Mouse (Mus musculus): ENCODE results near the gene Nrip3. TPM values are rescaled to one million over a fixed set of nuclear protein-coding genes. Genes with fewer than 3 reads are reported as not detected.
A peak's percentile ranks its signal among the peaks of the same experiment; 100 is the strongest.

Gene Nrip3
- polyA plus RNA-seq, 1 experiment from 2014 or later = not detected

DNA sequence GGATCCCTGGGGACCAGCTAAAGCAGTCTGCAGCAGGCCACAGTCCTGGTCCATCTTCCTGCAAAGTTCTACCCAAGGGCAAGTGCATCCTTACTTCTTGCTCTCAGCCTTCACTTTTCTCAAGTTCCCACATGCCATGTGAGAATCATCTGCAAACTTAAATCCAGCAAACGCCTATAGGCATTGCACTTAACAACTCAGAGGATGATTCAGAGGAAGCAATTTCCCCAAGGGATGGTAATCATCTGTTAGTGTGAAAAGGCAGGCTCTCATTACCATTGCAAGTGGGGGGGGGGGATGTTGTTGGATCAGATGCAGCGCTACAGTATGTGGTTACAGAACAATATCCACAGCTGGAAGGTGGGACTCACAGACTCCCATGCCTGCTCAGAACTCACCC lies 12.7 kb upstream of the Nrip3 start:
- no peaks in the 10 kb centered on the region for H3K36me3 ChIP-seq (ENCODE audit: inconsistent target)
- 81% methylated on average over 2 of the region's 2 CpGs for WGBS (ENCODE audit: missing documents)
- H3K27ac ChIP-seq = no peak overlapping the region
- H3K79me2 ChIP-seq (ENCODE audit: inconsistent target) = no peaks in the 10 kb centered on the region
- no peak overlapping the region for H3K4me3 ChIP-seq (ENCODE audit: inconsistent target)

DNA sequence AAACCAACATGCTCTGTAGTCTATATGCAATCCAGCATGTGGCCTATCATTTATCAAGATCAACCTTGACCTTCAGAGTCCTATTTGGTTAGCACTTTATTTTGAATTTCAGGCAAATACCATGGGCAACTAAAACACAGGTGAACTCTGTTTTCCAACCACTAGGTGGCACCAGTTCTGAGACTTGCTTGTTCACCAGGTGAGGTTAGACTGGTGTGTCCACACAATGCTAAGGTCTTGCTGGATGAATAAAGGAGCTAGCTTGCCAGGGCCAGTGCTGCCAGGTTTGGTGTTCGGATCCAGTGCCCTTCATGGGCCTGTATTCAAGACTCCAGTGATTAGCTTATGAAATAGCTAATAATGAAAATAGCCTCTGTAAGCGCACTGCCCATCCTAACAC lies 10.9 kb upstream of the Nrip3 start:
- Histone ChIP-seq H3K36me3 (ENCODE audit: inconsistent target) (no peaks in the 10 kb centered on the region), H3K27ac (no peak overlapping the region), H3K79me2 (ENCODE audit: inconsistent target) (no peaks in the 10 kb centered on the region), H3K4me3 (ENCODE audit: inconsistent target) (no peak overlapping the region)
- 75% methylated on average over 2 of the region's 2 CpGs for WGBS (ENCODE audit: missing documents)

- H3K79me2 ChIP-seq (ENCODE audit: inconsistent target) = no peaks in the 10 kb centered on the region
- H3K27ac ChIP-seq = no peak overlapping the region
- no peak overlapping the region for H3K4me3 ChIP-seq (ENCODE audit: inconsistent target)
- 83% methylated on average over 3 of the region's 3 CpGs for WGBS (ENCODE audit: missing documents)
- no peaks in the 10 kb centered on the region for H3K36me3 ChIP-seq (ENCODE audit: inconsistent target)
Measured at GRCm38 (mm10) chr7:109790818-109791217, 9.0 kb upstream of the Nrip3 start.

GRCm38 (mm10) chr7:109787860-109788259 lies 6.0 kb upstream of the Nrip3 start:
- H3K36me3 ChIP-seq (ENCODE audit: inconsistent target) = no peaks in the 10 kb centered on the region
- H3K4me3 ChIP-seq (ENCODE audit: inconsistent target) = no peak overlapping the region
- H3K27ac ChIP-seq = no peak overlapping the region
- 31% methylated on average over 2 of the region's 2 CpGs for WGBS (ENCODE audit: missing documents)
- H3K79me2 ChIP-seq (ENCODE audit: inconsistent target) = no peaks in the 10 kb centered on the region

- WGBS (ENCODE audit: missing documents) = 68% methylated on average over 7 of the region's 7 CpGs
- Histone ChIP-seq H3K79me2 (ENCODE audit: inconsistent target) (no peaks in the 10 kb centered on the region), H3K27ac (no peak overlapping the region), H3K4me3 (ENCODE audit: inconsistent target) (no peak overlapping the region), H3K36me3 (ENCODE audit: inconsistent target) (no peaks in the 10 kb centered on the region)
Measured at GRCm38 (mm10) chr7:109783281-109783680, 1.5 kb upstream of the Nrip3 start.

GRCm38 (mm10) chr7:109781087-109781469 lies 747 bp downstream of the Nrip3 start:
- Histone ChIP-seq H3K27ac (no peak overlapping the region), H3K79me2 (ENCODE audit: inconsistent target) (no peaks in the 10 kb centered on the region), H3K4me3 (ENCODE audit: inconsistent target) (no peak overlapping the region), H3K36me3 (ENCODE audit: inconsistent target) (no peaks in the 10 kb centered on the region)
- WGBS (ENCODE audit: missing documents) = 1% methylated on average over 24 of the region's 24 CpGs

- H3K4me3 ChIP-seq (ENCODE audit: inconsistent target) = no peak overlapping the region
- H3K27ac ChIP-seq = no peak overlapping the region
- no peaks in the 10 kb centered on the region for H3K79me2 ChIP-seq (ENCODE audit: inconsistent target)
- H3K36me3 ChIP-seq (ENCODE audit: inconsistent target) = no peaks in the 10 kb centered on the region
Measured at GRCm38 (mm10) chr7:109772251-109772650, 9.6 kb downstream of the Nrip3 start.

GRCm38 (mm10) chr7:109768699-109769383 lies 13.0 kb downstream of the Nrip3 start:
- H3K27ac ChIP-seq = no peak overlapping the region
- H3K79me2 ChIP-seq (ENCODE audit: inconsistent target) = no peaks in the 10 kb centered on the region
- H3K4me3 ChIP-seq (ENCODE audit: inconsistent target) = no peak overlapping the region
- WGBS (ENCODE audit: missing documents) = 11% methylated on average over 2 of the region's 2 CpGs
- no peaks in the 10 kb centered on the region for H3K36me3 ChIP-seq (ENCODE audit: inconsistent target)

GRCm38 (mm10) chr7:109767575-109768350 lies 14.1 kb downstream of the Nrip3 start:
- no peaks in the 10 kb centered on the region for H3K36me3 ChIP-seq (ENCODE audit: inconsistent target)
- no peaks in the 10 kb centered on the region for H3K79me2 ChIP-seq (ENCODE audit: inconsistent target)
- WGBS (ENCODE audit: missing documents) = 83% methylated on average over 7 of the region's 7 CpGs
- no peak overlapping the region for H3K27ac ChIP-seq
- no peak overlapping the region for H3K4me3 ChIP-seq (ENCODE audit: inconsistent target)

DNA sequence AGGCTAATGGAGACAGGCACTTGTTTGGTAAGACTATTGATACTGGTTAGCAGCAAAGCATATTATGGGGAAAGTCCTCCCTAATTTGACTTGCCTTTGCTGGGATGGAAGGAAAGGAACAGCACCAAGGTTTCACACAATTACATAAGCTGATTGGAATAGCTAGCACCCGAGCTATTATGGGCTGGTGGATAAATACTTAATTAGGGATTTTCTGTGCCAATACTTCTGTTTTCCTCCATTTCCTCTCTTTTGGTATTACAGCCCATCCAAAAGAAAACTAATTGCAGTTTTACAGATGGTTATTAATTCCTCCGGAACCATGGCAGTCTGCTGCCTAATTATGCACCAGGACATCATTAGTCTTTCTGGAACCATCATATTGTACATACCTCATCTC lies 17.8 kb downstream of the Nrip3 start:
- H3K27ac ChIP-seq = no peak overlapping the region
- no peaks in the 10 kb centered on the region for H3K79me2 ChIP-seq (ENCODE audit: inconsistent target)
- no peak overlapping the region for H3K4me3 ChIP-seq (ENCODE audit: inconsistent target)
- WGBS (ENCODE audit: missing documents) = 91% methylated on average over 2 of the region's 2 CpGs
- H3K36me3 ChIP-seq (ENCODE audit: inconsistent target) = no peaks in the 10 kb centered on the region

DNA sequence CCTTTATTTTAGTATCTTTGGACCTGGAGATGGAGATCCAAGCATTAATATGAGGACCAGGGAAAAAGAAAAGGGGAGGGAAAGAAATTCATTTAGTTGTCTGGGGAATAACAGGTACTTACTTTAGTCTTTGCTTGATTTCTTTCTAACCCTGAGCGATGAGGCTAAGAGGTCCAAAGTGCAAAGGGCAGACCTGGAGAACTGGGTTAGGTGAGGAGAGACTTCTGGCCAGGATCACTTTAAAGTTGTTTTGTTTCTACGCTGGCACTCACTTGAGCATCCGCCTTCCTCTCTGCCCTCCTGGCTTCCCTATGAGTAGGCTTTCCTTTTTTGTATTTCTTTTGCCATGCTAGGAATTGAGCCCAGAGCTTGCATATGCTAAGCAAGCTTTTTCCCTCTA lies 25.5 kb downstream of the Nrip3 start:
- WGBS (ENCODE audit: missing documents) = 95% methylated on average over 3 of the region's 3 CpGs
- no peak overlapping the region for H3K4me3 ChIP-seq (ENCODE audit: inconsistent target)
- H3K36me3 ChIP-seq (ENCODE audit: inconsistent target) = no peaks in the 10 kb centered on the region
- H3K27ac ChIP-seq = no peak overlapping the region
- peaks cover 19% of the 10 kb centered on the region for H3K79me2 ChIP-seq (ENCODE audit: inconsistent target)

DNA sequence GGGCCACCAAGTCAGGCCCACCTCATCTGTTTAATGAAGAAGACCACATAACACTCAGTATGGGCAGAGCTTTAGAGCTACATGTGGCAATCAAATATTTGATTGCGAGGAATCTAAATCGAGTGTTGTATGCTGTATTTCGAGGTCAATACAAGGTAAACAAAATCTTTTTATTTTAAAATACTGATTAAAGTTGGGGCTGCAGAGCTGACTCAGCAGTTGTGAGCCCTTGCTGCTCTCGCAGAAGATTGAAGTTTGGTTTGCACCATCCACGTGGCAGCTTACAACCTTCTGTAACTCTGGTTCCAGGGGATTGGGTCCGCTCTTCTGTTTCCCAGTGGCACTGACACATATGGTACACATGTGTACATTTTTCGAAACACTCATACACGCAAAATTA lies 27.8 kb downstream of the Nrip3 start:
- Histone ChIP-seq H3K4me3 (ENCODE audit: inconsistent target) (no peak overlapping the region), H3K27ac (no peak overlapping the region), H3K79me2 (ENCODE audit: inconsistent target) (peaks cover 42% of the 10 kb centered on the region), H3K36me3 (ENCODE audit: inconsistent target) (no peaks in the 10 kb centered on the region; the same call in 1 of the 2 replicates)
- 96% methylated on average over 8 of the region's 8 CpGs for WGBS (ENCODE audit: missing documents)

- H3K36me3 ChIP-seq (ENCODE audit: inconsistent target) = peaks cover 3% of the 10 kb centered on the region; the same call in 1 of the 2 replicates
- peak within 1 kb of the TSS; percentile 95 for H3K4me3 ChIP-seq (ENCODE audit: inconsistent target)
- peak within 1 kb of the TSS; percentile 76 for H3K27ac ChIP-seq
- H3K79me2 ChIP-seq (ENCODE audit: inconsistent target) = peaks cover 59% of the 10 kb centered on the region
- WGBS (ENCODE audit: missing documents) = under 1% methylated on average over 74 of the region's 74 CpGs
Measured at GRCm38 (mm10) chr7:109752008-109752925, 29.6 kb downstream of the Nrip3 start, which contains the start of gene Tmem9b. Gene Tmem9b (minus strand): TSS chr7:109752875.

- H3K79me2 ChIP-seq (ENCODE audit: inconsistent target) = peaks cover 65% of the 10 kb centered on the region
- H3K27ac ChIP-seq = peak overlapping the region; percentile 55
- 6% methylated on average over 13 of the region's 13 CpGs for WGBS (ENCODE audit: missing documents)
- peaks cover 8% of the 10 kb centered on the region; the same call in 1 of the 2 replicates for H3K36me3 ChIP-seq (ENCODE audit: inconsistent target)
- peak overlapping the region; percentile 95 for H3K4me3 ChIP-seq (ENCODE audit: inconsistent target)
Measured at GRCm38 (mm10) chr7:109751427-109752007, 30.3 kb downstream of the Nrip3 start.
